ENCODE assay signal across 18 mouse cellular contexts in genomic region chr17:34683686-34684220, GRCm38 (mm10). TPM values are rescaled to one million over a fixed set of nuclear protein-coding genes. Genes with fewer than 3 reads are reported as not detected.
DNase-seq lines count a peak whose midpoint lies in the region; ATAC-seq and TF ChIP-seq lines count a peak whose summit lies in the region.
"Had no signal": no experiment of that assay in that cellular context is flagged by ENCODE, and none has a peak within 500 bp of the region (broad histone marks: within the 10 kb centered on the region; RNA-seq: fewer than 3 reads in every experiment).

No protein-coding gene starts in this region.

- TF ChIP-seq POLR2A in heart, adult 2 months (IDR thresholded peaks at IDR 0.05; ENCODE audit: insufficient read depth, low read depth, low read length): no peak

- intact Hi-C loops in heart, adult 2 months (cut with DNase I): no loop called here
- intact Hi-C loops in heart, postnatal 10 days (cut with DNase I): loop anchor here (2.0 kb wide), 1 partner anchor 23 kb away; no protein-coding TSS in a partner anchor

- no peaks in the 10 kb centered on the region for H3K9me3 ChIP-seq in lung, postnatal 0 days (ENCODE audit: low read length)
- H3K9me3 ChIP-seq in intestine, embryonic 14.5 days (ENCODE audit: control insufficient read depth, low read length): no peaks in the 10 kb centered on the region
- H3K9me3 ChIP-seq in stomach, embryonic 16.5 days (replicated peaks; ENCODE audit: control insufficient read depth, low read length): no peaks in the 10 kb centered on the region
- H3K9me3 ChIP-seq: G1E; lung, embryonic 15.5 days; neural tube, embryonic 12.5 days had no signal

- no peak for DNase-seq in heart, adult 2 months
- DNase-seq in heart, postnatal 10 days: no peak
- no peak for DNase-seq in lung, postnatal 0 days (ENCODE audit: low spot score)
- no peak for DNase-seq in lung, postnatal 10 days
- DNase-seq in intestine, embryonic 14.5 days (ENCODE audit: low spot score): no peak
- DNase-seq in urinary bladder, postnatal 36 days (ENCODE audit: low spot score in 2 of 2): no peak
- no peak for DNase-seq in frontal cortex, postnatal 14 days (ENCODE audit: low spot score in 2 of 2)
- DNase-seq: cerebellum, postnatal 14 days; layer of hippocampus, adult 9-11 months had no signal

- H3K27me3 ChIP-seq in heart, adult 2 months (ENCODE audit: control insufficient read depth, insufficient read depth, low read length): no peaks in the 10 kb centered on the region
- peaks cover 5% of the 10 kb centered on the region for H3K27me3 ChIP-seq in lung, postnatal 0 days (replicated peaks; ENCODE audit: insufficient read depth, low read length)
- H3K27me3 ChIP-seq in intestine, embryonic 14.5 days (replicated peaks; ENCODE audit: control insufficient read depth, insufficient read depth, low read length): peaks cover under 1% of the 10 kb centered on the region; the same call in 1 of the 2 replicates
- 0 out of 2 replicates have a peak, but pooled peaks cover 5% of the 10 kb centered on the region for H3K27me3 ChIP-seq in stomach, embryonic 16.5 days (ENCODE audit: control insufficient read depth, insufficient read depth, low read length)

- peak overlapping the region; percentile 59 for H3K27ac ChIP-seq in heart, adult 2 months
- peak overlapping the region; percentile 57 for H3K27ac ChIP-seq in lung, postnatal 0 days (ENCODE audit: low read length)
- H3K27ac ChIP-seq in intestine, embryonic 14.5 days (ENCODE audit: low read depth): peak overlapping the region; percentile 12; the same call in 1 of the 2 replicates
- H3K27ac ChIP-seq in stomach, embryonic 16.5 days (ENCODE audit: low read length): peak overlapping the region; percentile 59
- H3K27ac ChIP-seq: lung, embryonic 15.5 days; neural tube, embryonic 12.5 days had no signal

- H3K4me2 ChIP-seq in lung, postnatal 0 days (replicated peaks; ENCODE audit: low read depth, low read length): no peak overlapping the region
- no peak overlapping the region for H3K4me2 ChIP-seq in intestine, embryonic 14.5 days (ENCODE audit: low read length)
- no peak overlapping the region for H3K4me2 ChIP-seq in stomach, embryonic 16.5 days (ENCODE audit: low read depth, low read length)
- H3K4me2 ChIP-seq: liver, embryonic 11.5 days; lung, embryonic 15.5 days; neural tube, embryonic 12.5 days had no signal

- no peak for TF ChIP-seq EP300 in heart, adult 2 months (IDR thresholded peaks at IDR 0.05; ENCODE audit: insufficient read depth, low read depth, low read length)
- no peak for TF ChIP-seq EP300 in lung, postnatal 0 days (IDR thresholded peaks at IDR 0.05)

- H3K4me3 ChIP-seq in heart, adult 2 months: no peak overlapping the region
- no peak overlapping the region for H3K4me3 ChIP-seq in lung, postnatal 0 days (ENCODE audit: low read depth, low read length)
- H3K4me3 ChIP-seq in intestine, embryonic 14.5 days (ENCODE audit: low read depth, low read length): no peak overlapping the region
- H3K4me3 ChIP-seq in stomach, embryonic 16.5 days (replicated peaks; ENCODE audit: low read length): no peak overlapping the region
- H3K4me3 ChIP-seq: lung, embryonic 15.5 days; megakaryocyte, embryonic 14.5 days; neural tube, embryonic 12.5 days had no signal

- WGBS in heart, adult 2 months: 55% methylated on average over 10 of the region's 10 CpGs
- 34% methylated on average over 10 of the region's 10 CpGs for WGBS in lung, postnatal 0 days
- 65% methylated on average over 10 of the region's 10 CpGs for WGBS in intestine, embryonic 14.5 days
- 63% methylated on average over 10 of the region's 10 CpGs for whole genome bisulfite sequencing in stomach, embryonic 16.5 days

- peak overlapping the region; percentile 21; the same call in 1 of the 2 replicates for H3K9ac ChIP-seq in heart, adult 2 months (ENCODE audit: low read depth, low read length)
- H3K9ac ChIP-seq in lung, postnatal 0 days (replicated peaks; ENCODE audit: low read depth): no peak overlapping the region
- H3K9ac ChIP-seq in intestine, embryonic 14.5 days (ENCODE audit: low read length): no peak overlapping the region
- H3K9ac ChIP-seq in stomach, embryonic 16.5 days (ENCODE audit: low read length): peak overlapping the region; percentile 13; the same call in 1 of the 2 replicates
- H3K9ac ChIP-seq: lung, embryonic 15.5 days; neural tube, embryonic 12.5 days had no signal

- no peaks in the 10 kb centered on the region for H3K36me3 ChIP-seq in heart, adult 2 months (ENCODE audit: control insufficient read depth, insufficient read depth, low read length)
- H3K36me3 ChIP-seq in lung, postnatal 0 days (ENCODE audit: insufficient read depth, low read length): no peaks in the 10 kb centered on the region
- H3K36me3 ChIP-seq in intestine, embryonic 14.5 days (ENCODE audit: control insufficient read depth, insufficient read depth, low read length): no peaks in the 10 kb centered on the region
- no peaks in the 10 kb centered on the region for H3K36me3 ChIP-seq in stomach, embryonic 16.5 days (ENCODE audit: control insufficient read depth, insufficient read depth, low read length)
- H3K36me3 ChIP-seq: G1E; lung, embryonic 15.5 days; neural tube, embryonic 12.5 days had no signal

- no peaks in the 10 kb centered on the region for H3K79me2 ChIP-seq in heart, adult 2 months (replicated peaks; ENCODE audit: control insufficient read depth, insufficient read depth, low read length)

- peaks cover 31% of the 10 kb centered on the region for H3K4me1 ChIP-seq in heart, adult 2 months (ENCODE audit: control insufficient read depth, insufficient read depth, low read length)
- peaks cover 30% of the 10 kb centered on the region for H3K4me1 ChIP-seq in lung, postnatal 0 days (ENCODE audit: insufficient read depth, low read depth, low read length)
- peaks cover 30% of the 10 kb centered on the region for H3K4me1 ChIP-seq in intestine, embryonic 14.5 days (replicated peaks; ENCODE audit: control insufficient read depth, insufficient read depth, low read length)
- peaks cover 29% of the 10 kb centered on the region for H3K4me1 ChIP-seq in stomach, embryonic 16.5 days (ENCODE audit: control insufficient read depth, insufficient read depth, low read length)
- H3K4me1 ChIP-seq: neural tube, embryonic 12.5 days had no signal

- no peak for TF ChIP-seq CTCF in heart, adult 2 months (IDR thresholded peaks at IDR 0.05)
- TF ChIP-seq CTCF in lung, postnatal 0 days (IDR thresholded peaks at IDR 0.05): no peak

- ATAC-seq in lung, postnatal 0 days: peak; percentile 15; the same call in 1 of the 2 replicates
- ATAC-seq in intestine, embryonic 14.5 days (replicated peaks; ENCODE audit: low FRiP score, low TSS enrichment, low read depth): no peak
- ATAC-seq in stomach, embryonic 16.5 days (ENCODE audit: insufficient read depth, low FRiP score): no peak
- ATAC-seq: inflammation-experienced regulatory T-cells, adult 6 months; midbrain, embryonic 16.5 days had no signal

RNA-seq across cellular contexts. Expression of gene Tnxb, which starts 13.4 kb away (rescaled TPM):
- 10 to 100 TPM; 28.5 to 28.8 TPM for total RNA-seq in heart, adult 2 months (2021)
- 27.3 and 32.7 TPM in 2 replicates for polyA plus RNA-seq in heart, adult 2 months (2012; rRNA removed)
- total RNA-seq in heart, postnatal 10 days (2021): 10 to 100 TPM; 63.9 to 66.5 TPM
- polyA plus RNA-seq in lung, postnatal 0 days (2015; fragmentation: Nextera tagmentation; extraction: Ambion mirVana): 0.85 and 0.99 TPM in 2 replicates
- 2.2 and 2.7 TPM in 2 replicates for polyA plus RNA-seq in intestine, embryonic 14.5 days (2014; fragmentation: Nextera tagmentation; extraction: Ambion mirVana)
- 1.3 and 1.8 TPM in 2 replicates for polyA plus RNA-seq in stomach, embryonic 16.5 days (2015; fragmentation: Nextera tagmentation; extraction: Ambion mirVana)
- polyA plus RNA-seq: embryonic facial prominence, embryonic 11.5 days; G1E; inflammation-experienced regulatory T-cells, adult 6 months had no signal

RNA-seq across cellular contexts. Expression of gene Atf6b, which starts 36.8 kb away (rescaled TPM):
- total RNA-seq in heart, adult 2 months (2021): 10 to 100 TPM; 15.3 to 18.4 TPM
- 25.3 and 27.4 TPM in 2 replicates for polyA plus RNA-seq in heart, adult 2 months (2012; rRNA removed)
- 10 to 100 TPM; 19.0 to 19.3 TPM for total RNA-seq in heart, postnatal 10 days (2021)
- polyA plus RNA-seq in lung, postnatal 0 days (2015; fragmentation: Nextera tagmentation; extraction: Ambion mirVana): 42.5 and 47.3 TPM in 2 replicates
- polyA plus RNA-seq in intestine, embryonic 14.5 days (2014; fragmentation: Nextera tagmentation; extraction: Ambion mirVana): 59.8 and 62.2 TPM in 2 replicates
- polyA plus RNA-seq in stomach, embryonic 16.5 days (2015; fragmentation: Nextera tagmentation; extraction: Ambion mirVana): 73.5 and 78.0 TPM in 2 replicates

RNA-seq across cellular contexts. Expression of gene Fkbpl, which starts 39.2 kb away (rescaled TPM):
- 1 to 10 TPM; 7.9 TPM for total RNA-seq in heart, adult 2 months (2021)
- 4.0 and 8.8 TPM in 2 replicates for polyA plus RNA-seq in heart, adult 2 months (2012; rRNA removed)
- total RNA-seq in heart, postnatal 10 days (2021): 1 to 10 TPM; 8.5 to 9.9 TPM
- 12.2 and 14.5 TPM in 2 replicates for polyA plus RNA-seq in lung, postnatal 0 days (2015; fragmentation: Nextera tagmentation; extraction: Ambion mirVana)
- polyA plus RNA-seq in intestine, embryonic 14.5 days (2014; fragmentation: Nextera tagmentation; extraction: Ambion mirVana): 10.8 and 13.0 TPM in 2 replicates
- polyA plus RNA-seq in stomach, embryonic 16.5 days (2015; fragmentation: Nextera tagmentation; extraction: Ambion mirVana): 13.1 and 14.4 TPM in 2 replicates

RNA-seq across cellular contexts. Expression of gene Prrt1, which starts 54.4 kb away (rescaled TPM):
- total RNA-seq in heart, adult 2 months (2021): 1 to 10 TPM in 1 of 2 experiments, under 1 TPM in 1; 0.86 to 1.4 TPM
- 2.7 and 7.0 TPM in 2 replicates for polyA plus RNA-seq in heart, adult 2 months (2012; rRNA removed)
- 1 to 10 TPM in 1 of 2 experiments, under 1 TPM in 1; 0.89 to 1.2 TPM for total RNA-seq in heart, postnatal 10 days (2021)
- 0.27 and 0.29 TPM in 2 replicates for polyA plus RNA-seq in lung, postnatal 0 days (2015; fragmentation: Nextera tagmentation; extraction: Ambion mirVana)
- 0.46 and 0.53 TPM in 2 replicates for polyA plus RNA-seq in intestine, embryonic 14.5 days (2014; fragmentation: Nextera tagmentation; extraction: Ambion mirVana)
- 0.31 and 0.45 TPM in 2 replicates for polyA plus RNA-seq in stomach, embryonic 16.5 days (2015; fragmentation: Nextera tagmentation; extraction: Ambion mirVana)
- total RNA-seq: G1E had no signal
- polyA plus RNA-seq: G1E; liver, embryonic 11.5 days had no signal

RNA-seq across cellular contexts. Expression of gene Ppt2, which starts 55.4 kb away (rescaled TPM):
- total RNA-seq in heart, adult 2 months (2021): 10 to 100 TPM; 53.0 to 63.9 TPM
- 50.5 and 55.7 TPM in 2 replicates for polyA plus RNA-seq in heart, adult 2 months (2012; rRNA removed)
- total RNA-seq in heart, postnatal 10 days (2021): 10 to 100 TPM; 39.0 to 45.7 TPM
- polyA plus RNA-seq in lung, postnatal 0 days (2015; fragmentation: Nextera tagmentation; extraction: Ambion mirVana): 22.4 and 24.9 TPM in 2 replicates
- polyA plus RNA-seq in intestine, embryonic 14.5 days (2014; fragmentation: Nextera tagmentation; extraction: Ambion mirVana): 34.8 and 35.1 TPM in 2 replicates
- 25.2 and 25.7 TPM in 2 replicates for polyA plus RNA-seq in stomach, embryonic 16.5 days (2015; fragmentation: Nextera tagmentation; extraction: Ambion mirVana)

Comparison
In these comparisons a context has a peak if more than half of its experiments do, and no peak if none do; other contexts are left out.
1. H3K9ac ChIP-seq: peak in heart, adult 2 months (single experiment) and stomach, embryonic 16.5 days (single experiment); none in lung, postnatal 0 days (single experiment) and intestine, embryonic 14.5 days (single experiment).
2. Peak in every context shown above with its lines, with median percentiles within 50 percentile points of each other: H3K27ac ChIP-seq.